Mouse (Mus musculus) midbrain, embryonic 14.5 days (tissue): ENCODE measurements around the gene Pigk. TPM values are rescaled to one million over a fixed set of nuclear protein-coding genes. Genes with fewer than 3 reads are reported as not detected.

Source experiments
- ATAC-seq: fragments of 200-750 bp; cut with Nextera tagmentation; 2 replicates; pipeline ENCODE4 v1.8.0; 2017; ENCODE audit warnings: moderate number of reproducible peaks, moderate library complexity; ENCODE audit not compliant: low FRiP score, low TSS enrichment
- DNase-seq: peaks from one replicate; pipeline ENCODE4 v3.0.0-alpha.2; 2015
- H3K27ac ChIP-seq: fragments of 300-500 bp; sonication (generic); replicated peaks from 2 replicates; pipeline ENCODE4 v1.5.1; 2014; ENCODE audit warnings: mild to moderate bottlenecking, low read depth, low read length, moderate library complexity
- H3K27me3 ChIP-seq: fragments of 300-500 bp; sonication (generic); 2 replicates; pipeline ENCODE4 v1.6.1; 2014; ENCODE audit warnings: low read length, control low read depth, mixed read lengths; ENCODE audit not compliant: control insufficient read depth, insufficient read depth
- H3K36me3 ChIP-seq: fragments of 300-500 bp; sonication (generic); 2 replicates; pipeline ENCODE4 v1.6.1; 2014; ENCODE audit warnings: low read length, control low read depth; ENCODE audit not compliant: control insufficient read depth, insufficient read depth
- H3K4me1 ChIP-seq: fragments of 300-500 bp; sonication (generic); 2 replicates; pipeline ENCODE4 v1.6.1; 2014; ENCODE audit warnings: mild to moderate bottlenecking, antibody characterized with exemption, low read length, control low read depth; ENCODE audit not compliant: control insufficient read depth, insufficient read depth
- H3K4me2 ChIP-seq: fragments of 300-500 bp; sonication (generic); 2 replicates; pipeline ENCODE4 v1.6.1; 2014; ENCODE audit warnings: mild to moderate bottlenecking, low read length, moderate library complexity
- H3K4me3 ChIP-seq: fragments of 300-500 bp; sonication (generic); replicated peaks from 2 replicates; pipeline ENCODE4 v1.5.1; 2014; ENCODE audit warnings: low read depth, low read length
- H3K9ac ChIP-seq: fragments of 300-500 bp; sonication (generic); replicated peaks from 2 replicates; pipeline ENCODE4 v1.6.1; 2014; ENCODE audit warnings: mild to moderate bottlenecking, low read length, moderate library complexity
- H3K9me3 ChIP-seq: fragments of 300-500 bp; sonication (generic); 2 replicates; pipeline ENCODE4 v1.6.1; 2016; ENCODE audit warnings: low read length, control low read depth, mixed read lengths; ENCODE audit not compliant: control insufficient read depth
- WGBS: fragments of 180-500 bp; shearing (Covaris S2); extraction: QIAGEN DNeasy Blood & Tissue Kit; methylation state at CpG from one replicate; pipeline ENCODE4 v1.1.7; 2014; 5-methylcytosine and 5-hydroxymethylcytosine counted together
- polyA plus RNA-seq: library from polyadenylated mRNA; unstranded; fragments of >200 nt; fragmentation: Nextera tagmentation; extraction: Ambion mirVana; gene quantifications from 2 replicates; pipeline ENCODE4 v1.2.1, GENCODE M21; 2014

The Pigk gene
- polyA plus RNA-seq, 1 experiment from 2014 or later, result 50.6 TPM

DNA sequence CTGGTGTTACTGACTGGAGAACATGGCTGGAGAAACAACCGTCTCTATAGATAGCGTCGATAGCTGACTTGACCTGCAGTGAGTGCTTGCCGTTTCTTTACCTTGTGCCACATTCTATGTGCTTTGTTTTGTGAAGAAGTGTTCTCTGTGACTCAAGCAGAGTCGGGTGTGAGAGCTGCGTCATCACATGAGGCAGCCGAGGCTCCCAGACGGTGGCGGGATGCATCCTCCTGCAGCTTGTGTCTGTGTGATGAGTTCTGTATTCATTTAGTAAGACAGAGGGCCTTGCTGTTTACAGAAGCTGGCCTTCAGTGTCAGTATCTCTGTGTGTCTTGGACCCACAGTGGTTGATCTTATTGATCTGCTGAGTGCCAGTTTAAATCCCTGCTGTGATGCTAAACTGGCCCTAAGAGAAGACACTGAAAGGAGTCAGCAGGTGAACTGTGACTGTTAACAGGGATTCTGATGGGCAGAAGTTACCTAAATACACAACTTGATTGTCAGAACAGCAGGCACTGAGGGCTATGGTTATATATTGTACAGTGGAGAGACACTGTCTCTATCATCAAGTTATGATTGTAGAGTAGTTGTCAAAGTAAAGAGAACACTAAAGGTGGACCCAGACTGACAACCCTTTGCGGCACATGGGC is 21.8 kb downstream of the Pigk start:
- WGBS, result 35% methylated on average over 10 of the region's 10 CpGs
- Histone ChIP-seq H3K4me3 (no peak overlapping the region), H3K9ac (no peak overlapping the region), H3K27ac (no peak overlapping the region), H3K36me3 (no peaks in the 10 kb centered on the region), H3K9me3 (no peaks in the 10 kb centered on the region), H3K27me3 (no peaks in the 10 kb centered on the region), H3K4me2 (no peak overlapping the region), H3K4me1 (no peaks in the 10 kb centered on the region)
- ATAC-seq (no peak), DNase-seq (no peak)

DNA sequence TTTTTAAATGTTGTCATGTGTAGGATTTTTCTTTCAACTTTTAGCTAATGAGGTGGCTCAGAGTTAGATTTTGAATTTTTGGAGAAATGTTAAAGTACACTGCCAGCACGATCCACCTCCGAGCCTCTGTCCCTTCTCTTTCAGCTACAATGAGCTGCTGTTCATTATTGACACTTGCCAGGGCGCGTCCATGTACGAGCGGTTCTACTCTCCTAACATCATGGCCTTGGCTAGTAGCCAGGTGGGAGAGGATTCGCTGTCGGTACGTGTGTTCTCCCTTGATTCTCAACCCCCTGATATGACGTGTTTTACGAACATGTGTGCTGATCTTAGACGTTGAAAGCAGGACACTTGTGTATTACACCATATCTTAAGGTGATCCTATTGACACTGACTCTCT is 30.4 kb downstream of the Pigk start:
- Histone ChIP-seq H3K9me3 (no peaks in the 10 kb centered on the region), H3K4me1 (no peaks in the 10 kb centered on the region), H3K4me3 (no peak overlapping the region), H3K27ac (no peak overlapping the region), H3K9ac (no peak overlapping the region), H3K4me2 (no peak overlapping the region), H3K36me3 (0 out of 2 replicates have a peak, but pooled peaks cover 9% of the 10 kb centered on the region), H3K27me3 (no peaks in the 10 kb centered on the region)
- WGBS, result 89% methylated on average over 12 of the region's 12 CpGs
- ATAC-seq (no peak), DNase-seq (no peak)

DNA sequence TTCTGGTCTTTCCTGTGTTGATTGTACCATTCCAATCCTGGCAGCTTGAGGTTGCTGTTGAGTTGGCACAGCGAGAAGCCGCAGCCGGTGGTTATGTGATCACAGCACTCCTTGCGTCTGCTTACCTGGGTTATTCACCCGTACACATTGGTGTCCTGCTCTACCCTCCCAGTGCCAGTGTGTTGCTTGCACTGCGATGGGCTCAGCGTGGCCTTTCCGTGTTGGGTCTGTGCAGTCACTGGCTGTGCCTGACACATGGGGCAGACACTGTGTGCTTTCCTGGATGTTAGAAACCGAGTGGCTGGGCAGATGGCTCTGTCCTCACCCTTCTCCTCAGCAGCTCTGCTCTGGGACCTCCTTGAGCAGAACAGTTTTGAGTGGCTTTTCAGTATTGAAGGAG is 31.7 kb downstream of the Pigk start:
- H3K4me1 ChIP-seq, result no peaks in the 10 kb centered on the region
- H3K27ac ChIP-seq, result no peak overlapping the region
- ATAC-seq, result no peak

DNA sequence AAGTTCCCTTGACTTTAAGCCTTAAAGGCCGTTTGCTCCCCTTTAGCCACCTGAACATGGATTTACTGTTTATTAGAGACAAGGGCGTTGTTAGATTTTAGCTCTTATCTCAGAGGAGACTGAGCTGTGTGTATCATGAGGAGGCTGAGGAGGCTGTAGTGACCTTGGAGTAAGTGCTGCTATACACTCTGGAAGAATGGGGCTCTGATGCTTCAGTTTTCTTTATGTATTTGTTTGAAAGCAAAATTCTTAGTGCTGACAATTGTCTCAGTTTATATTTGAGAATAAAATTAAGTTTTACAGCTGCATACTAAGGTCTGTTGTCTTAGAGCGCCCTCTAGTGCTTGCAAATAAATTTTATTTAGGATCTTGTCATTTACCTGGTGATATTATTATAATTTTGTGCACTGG is 35.6 kb downstream of the Pigk start:
- DNase-seq (peak; percentile 89), ATAC-seq (no peak)
- 0 out of 2 replicates have a peak, but pooled peaks cover 7% of the 10 kb centered on the region for H3K36me3 ChIP-seq
- H3K4me3 ChIP-seq, result no peak overlapping the region
- H3K4me2 ChIP-seq, result no peak overlapping the region
- H3K9me3 ChIP-seq, result no peaks in the 10 kb centered on the region
- no peaks in the 10 kb centered on the region for H3K4me1 ChIP-seq
- WGBS, result 35% methylated on average over 3 of the region's 3 CpGs
- no peaks in the 10 kb centered on the region for H3K27me3 ChIP-seq
- no peak overlapping the region for H3K9ac ChIP-seq
- no peak overlapping the region for H3K27ac ChIP-seq

More for the DNA sequence above, 31.7 kb downstream of the Pigk start:
- Histone ChIP-seq H3K27me3 (no peaks in the 10 kb centered on the region), H3K9ac (no peak overlapping the region), H3K36me3 (0 out of 2 replicates have a peak, but pooled peaks cover 9% of the 10 kb centered on the region), H3K9me3 (no peaks in the 10 kb centered on the region), H3K4me3 (no peak overlapping the region), H3K4me2 (no peak overlapping the region)
- DNase-seq, result no peak
- WGBS, result 95% methylated on average over 9 of the region's 9 CpGs

GRCm38 (mm10) chr3:152749881-152750280 is 36.0 kb downstream of the Pigk start:
- Histone ChIP-seq H3K4me3 (no peak overlapping the region), H3K9me3 (no peaks in the 10 kb centered on the region), H3K27me3 (no peaks in the 10 kb centered on the region), H3K4me1 (no peaks in the 10 kb centered on the region), H3K4me2 (no peak overlapping the region), H3K36me3 (0 out of 2 replicates have a peak, but pooled peaks cover 7% of the 10 kb centered on the region), H3K9ac (no peak overlapping the region), H3K27ac (no peak overlapping the region)
- ATAC-seq (no peak), DNase-seq (no peak)
- WGBS, result 61% methylated on average over 2 of the region's 2 CpGs

DNA sequence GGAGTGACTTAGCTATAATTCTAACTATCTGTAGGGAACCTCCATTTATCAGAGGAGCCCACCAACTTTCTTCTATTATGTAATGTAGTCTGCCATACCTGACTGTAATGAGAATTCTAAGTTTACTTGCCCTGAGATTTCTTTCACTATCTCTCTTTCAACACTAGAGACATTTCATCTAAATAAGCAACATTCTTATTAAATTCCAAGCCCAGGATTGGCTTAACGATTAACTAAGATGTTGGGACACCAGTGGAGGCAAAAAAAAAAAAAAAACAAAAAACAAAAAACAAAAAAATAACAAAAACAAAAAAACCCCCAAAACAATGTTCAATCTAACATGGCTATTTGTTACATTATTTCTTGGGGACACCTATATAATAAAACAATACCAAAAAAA is 39.0 kb downstream of the Pigk start:
- Histone ChIP-seq H3K27ac (no peak overlapping the region), H3K4me3 (no peak overlapping the region), H3K36me3 (0 out of 2 replicates have a peak, but pooled peaks cover 5% of the 10 kb centered on the region), H3K4me1 (peaks cover 5% of the 10 kb centered on the region; the same call in 1 of the 2 replicates), H3K9me3 (no peaks in the 10 kb centered on the region), H3K4me2 (no peak overlapping the region), H3K27me3 (no peaks in the 10 kb centered on the region), H3K9ac (no peak overlapping the region)
- DNase-seq (no peak), ATAC-seq (no peak)
- 98% methylated on average over 1 of the region's 1 CpGs for WGBS

DNA sequence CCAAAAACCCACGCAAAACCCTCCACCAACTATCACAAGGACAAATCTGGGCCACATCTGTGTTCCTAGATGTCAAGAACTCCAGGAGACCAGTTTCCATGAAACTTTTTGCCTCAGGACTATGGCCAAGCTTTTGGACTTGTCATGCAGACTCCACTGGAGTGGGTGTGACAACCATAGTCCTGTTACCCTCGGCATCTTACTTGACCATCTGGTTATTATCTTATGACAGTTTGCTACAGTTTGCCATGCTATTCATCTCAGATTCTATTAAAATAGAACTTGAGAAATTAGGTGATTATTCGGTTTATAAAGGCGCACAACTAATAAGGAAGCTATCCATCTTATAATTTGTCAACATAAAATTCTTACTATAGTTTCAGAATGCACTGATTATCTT is 39.4 kb downstream of the Pigk start:
- Histone ChIP-seq H3K4me1 (peaks cover 6% of the 10 kb centered on the region; the same call in 1 of the 2 replicates), H3K4me2 (no peak overlapping the region), H3K27ac (no peak overlapping the region), H3K9ac (no peak overlapping the region), H3K36me3 (0 out of 2 replicates have a peak, but pooled peaks cover 5% of the 10 kb centered on the region), H3K9me3 (no peaks in the 10 kb centered on the region), H3K4me3 (no peak overlapping the region), H3K27me3 (no peaks in the 10 kb centered on the region)
- DNase-seq (no peak), ATAC-seq (no peak)
- 88% methylated on average over 4 of the region's 4 CpGs for WGBS

GRCm38 (mm10) chr3:152753920-152754764 is 40.2 kb downstream of the Pigk start:
- Histone ChIP-seq H3K27ac (no peak overlapping the region), H3K36me3 (0 out of 2 replicates have a peak, but pooled peaks cover 5% of the 10 kb centered on the region), H3K9me3 (no peaks in the 10 kb centered on the region), H3K4me2 (no peak overlapping the region), H3K4me3 (no peak overlapping the region), H3K4me1 (peaks cover 12% of the 10 kb centered on the region; the same call in 1 of the 2 replicates), H3K27me3 (no peaks in the 10 kb centered on the region), H3K9ac (no peak overlapping the region)
- ATAC-seq (peak; percentile 12; the same call in 1 of the 2 replicates), DNase-seq (peak; percentile 78)
- WGBS, result 67% methylated on average over 14 of the region's 14 CpGs
